Mouse (Mus musculus) kidney, postnatal 0 days (tissue): Measurements from ENCODE around the gene Ifit3. TPM values are rescaled to one million over a fixed set of nuclear protein-coding genes. Genes with fewer than 3 reads are reported as not detected.
A peak's percentile ranks its signal among the peaks of the same experiment; 100 is the strongest.
"Not testable (repeated sequence)": the region's sequence is repeated elsewhere in the genome, so short reads cannot be mapped to it uniquely, and the experiment has no call there.

ENCODE experiments used
- ATAC-seq: fragments of 200-750 bp; cut with Nextera tagmentation; replicated peaks from 2 replicates; pipeline ENCODE4 v1.8.0; 2017; ENCODE audit warnings: low read depth, moderate number of reproducible peaks, moderate TSS enrichment, moderate library complexity; ENCODE audit not compliant: low FRiP score
- DNase-seq: peaks from one replicate; pipeline ENCODE4 v3.0.0-alpha.2; 2016; ENCODE audit warnings: low spot score
- H3K27ac ChIP-seq: fragments of 300-500 bp; sonication (generic); 2 replicates; pipeline ENCODE4 v1.5.1; 2014; ENCODE audit warnings: mild to moderate bottlenecking
- H3K27me3 ChIP-seq: fragments of 300-500 bp; sonication (generic); 2 replicates; pipeline ENCODE4 v1.6.1; 2014; ENCODE audit warnings: low read length, mixed read lengths; ENCODE audit not compliant: insufficient read depth
- H3K36me3 ChIP-seq: fragments of 300-500 bp; sonication (generic); 2 replicates; pipeline ENCODE4 v1.6.1; 2014; ENCODE audit warnings: low read length, mixed read lengths; ENCODE audit not compliant: insufficient read depth
- H3K4me1 ChIP-seq: fragments of 300-500 bp; sonication (generic); replicated peaks from 2 replicates; pipeline ENCODE4 v1.6.1; 2014; ENCODE audit warnings: antibody characterized with exemption, low read length, mixed read lengths; ENCODE audit not compliant: insufficient read depth
- H3K4me2 ChIP-seq: fragments of 300-500 bp; sonication (generic); 2 replicates; pipeline ENCODE4 v1.6.1; 2014; ENCODE audit warnings: mild to moderate bottlenecking, low read length, moderate library complexity, mixed read lengths
- H3K4me3 ChIP-seq: fragments of 300-500 bp; sonication (generic); replicated peaks from 2 replicates; pipeline ENCODE4 v1.5.1; 2014; ENCODE audit warnings: low read depth, low read length
- H3K9ac ChIP-seq: fragments of 300-500 bp; sonication (generic); 2 replicates; pipeline ENCODE4 v1.6.1; 2014; ENCODE audit warnings: low read depth, low read length
- H3K9me3 ChIP-seq: fragments of 300-500 bp; sonication (generic); replicated peaks from 2 replicates; pipeline ENCODE4 v1.6.1; 2016; ENCODE audit warnings: low read length, inconsistent platforms, mixed read lengths
- CTCF ChIP-seq: IDR thresholded peaks from 2 replicates; pipeline ENCODE4 v1.5.1; 2016; ENCODE audit warnings: antibody characterized with exemption, low read depth, mild to moderate bottlenecking, moderate library complexity
- WGBS: fragments of 180-500 bp; shearing (Covaris S2); extraction: QIAGEN DNeasy Blood & Tissue Kit; methylation state at CpG from one replicate; pipeline ENCODE4 v1.1.7; 2014; 5-methylcytosine and 5-hydroxymethylcytosine counted together
- polyA plus RNA-seq: library from polyadenylated mRNA; unstranded; fragments of >200 nt; fragmentation: Nextera tagmentation; extraction: Ambion mirVana; gene quantifications from 2 replicates; pipeline ENCODE4 v1.2.1, GENCODE M21; 2015

The Ifit3 gene
- polyA plus RNA-seq, 1 experiment from 2014 or later: 22.9 TPM

- DNase-seq, ATAC-seq: not testable (repeated sequence)
- 77% methylated on average over 5 of the region's 5 CpGs for WGBS
Observed at GRCm38 (mm10) chr19:34585740-34586458, 2.6 kb downstream of the Ifit3 start.

GRCm38 (mm10) chr19:34587898-34588692 lies 4.8 kb downstream of the Ifit3 start:
- DNase-seq, H3K4me3 ChIP-seq, H3K27ac ChIP-seq, H3K27me3 ChIP-seq, H3K4me2 ChIP-seq, H3K4me1 ChIP-seq, ATAC-seq, H3K9ac ChIP-seq, H3K9me3 ChIP-seq, H3K36me3 ChIP-seq: not testable (repeated sequence)
- WGBS: 69% methylated on average over 6 of the region's 12 CpGs

More at GRCm38 (mm10) chr19:34585740-34586458, 2.6 kb downstream of the Ifit3 start:
- H3K9ac ChIP-seq, H3K27me3 ChIP-seq, H3K4me1 ChIP-seq, H3K36me3 ChIP-seq, H3K4me2 ChIP-seq, H3K9me3 ChIP-seq, H3K27ac ChIP-seq, H3K4me3 ChIP-seq: not testable (repeated sequence)
- peak; percentile 47 for TF ChIP-seq CTCF

DNA sequence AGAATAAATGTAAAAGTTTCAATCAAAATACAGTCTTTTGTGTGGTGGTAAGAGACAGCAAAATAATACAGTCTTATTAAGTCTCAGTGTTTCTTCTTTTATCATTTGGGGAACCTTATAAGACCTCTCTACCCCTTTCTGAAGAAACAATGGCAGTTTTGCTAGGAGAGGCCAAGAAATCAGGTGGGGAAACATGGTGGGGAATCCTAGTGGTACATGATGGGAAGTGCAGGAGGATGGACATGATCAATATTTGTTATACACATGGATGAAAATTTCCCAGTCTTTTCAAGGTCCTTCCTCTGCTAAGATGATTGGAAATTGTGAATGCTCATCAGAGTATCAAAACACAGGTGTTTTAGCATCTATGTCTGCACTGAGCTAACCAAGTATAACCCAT lies 5.6 kb downstream of the Ifit3 start:
- no peak overlapping the region for H3K9ac ChIP-seq
- no peak overlapping the region for H3K4me3 ChIP-seq
- H3K27me3 ChIP-seq: no peaks in the 10 kb centered on the region
- no peak overlapping the region for H3K4me2 ChIP-seq
- no peak overlapping the region for H3K27ac ChIP-seq
- no peaks in the 10 kb centered on the region for H3K36me3 ChIP-seq
- no peaks in the 10 kb centered on the region for H3K4me1 ChIP-seq
- H3K9me3 ChIP-seq: no peaks in the 10 kb centered on the region
- ATAC-seq (no peak), DNase-seq (no peak)
- TF ChIP-seq CTCF: peak; percentile 25; the same call in 1 of the 2 replicates

- Histone ChIP-seq H3K4me3 (no peak overlapping the region), H3K9me3 (no peaks in the 10 kb centered on the region), H3K4me1 (no peaks in the 10 kb centered on the region), H3K27ac (no peak overlapping the region), H3K27me3 (no peaks in the 10 kb centered on the region), H3K4me2 (no peak overlapping the region), H3K36me3 (no peaks in the 10 kb centered on the region), H3K9ac (no peak overlapping the region)
- no peak for ATAC-seq
- TF ChIP-seq CTCF: no peak
- no peak for DNase-seq
- WGBS: 88% methylated on average over 2 of the region's 2 CpGs
Observed at GRCm38 (mm10) chr19:34593456-34593855, 10.1 kb downstream of the Ifit3 start.

GRCm38 (mm10) chr19:34594523-34594922 lies 11.2 kb downstream of the Ifit3 start:
- H3K27ac ChIP-seq, H3K9me3 ChIP-seq, DNase-seq, H3K9ac ChIP-seq, H3K4me2 ChIP-seq, H3K4me3 ChIP-seq, H3K36me3 ChIP-seq, H3K4me1 ChIP-seq, H3K27me3 ChIP-seq, ATAC-seq: not testable (repeated sequence)
- 84% methylated on average over 3 of the region's 3 CpGs for WGBS

- Histone ChIP-seq H3K27me3 (no peaks in the 10 kb centered on the region), H3K36me3 (no peaks in the 10 kb centered on the region), H3K27ac (no peak overlapping the region), H3K9me3 (no peaks in the 10 kb centered on the region), H3K4me3 (no peak overlapping the region), H3K9ac (no peak overlapping the region), H3K4me1 (no peaks in the 10 kb centered on the region), H3K4me2 (no peak overlapping the region)
- ATAC-seq (no peak), DNase-seq (no peak)
- TF ChIP-seq CTCF: no peak
Observed at GRCm38 (mm10) chr19:34596811-34597210, 13.5 kb downstream of the Ifit3 start.
